Mouse (Mus musculus) embryonic facial prominence, embryonic 13.5 days (tissue): ENCODE measurements at regions not wholly inside any gene's neighbourhood (a gene's known extent, or its start where the extent isn't known, plus 50 kb on each side); places are given as distances from the start of the nearest gene placed in this dataset.
A peak's percentile ranks its signal among the peaks of the same experiment; 100 is the strongest.

Experiments used
- ATAC-seq: fragments of 200-750 bp; cut with Nextera tagmentation; 2 replicates; pipeline ENCODE4 v1.8.0; 2017; ENCODE audit warnings: low read depth; ENCODE audit not compliant: insufficient number of reproducible peaks, insufficient read depth, low FRiP score, low TSS enrichment
- H3K27ac ChIP-seq: fragments of 300-500 bp; sonication (generic); 2 replicates; pipeline ENCODE4 v1.5.1; 2015; ENCODE audit warnings: moderate library complexity, mild to moderate bottlenecking, inconsistent platforms
- H3K27me3 ChIP-seq: fragments of 300-500 bp; sonication (generic); 2 replicates; pipeline ENCODE4 v1.6.1; 2015; ENCODE audit warnings: mild to moderate bottlenecking, inconsistent platforms
- H3K36me3 ChIP-seq: fragments of 300-500 bp; sonication (generic); 2 replicates; pipeline ENCODE4 v1.6.1; 2015; ENCODE audit warnings: mild to moderate bottlenecking, inconsistent platforms
- H3K4me1 ChIP-seq: fragments of 300-500 bp; sonication (generic); 2 replicates; pipeline ENCODE4 v1.6.1; 2015; ENCODE audit warnings: inconsistent platforms
- H3K4me2 ChIP-seq: fragments of 300-500 bp; sonication (generic); 2 replicates; pipeline ENCODE4 v1.6.1; 2015; ENCODE audit warnings: moderate library complexity, mild to moderate bottlenecking, inconsistent platforms
- H3K4me3 ChIP-seq: fragments of 300-500 bp; sonication (generic); 2 replicates; pipeline ENCODE4 v1.5.1; 2015; ENCODE audit warnings: mild to moderate bottlenecking, inconsistent platforms
- H3K9ac ChIP-seq: fragments of 300-500 bp; sonication (generic); 2 replicates; pipeline ENCODE4 v1.6.1; 2015; ENCODE audit warnings: mild to moderate bottlenecking, inconsistent platforms
- H3K9me3 ChIP-seq: fragments of 300-500 bp; sonication (generic); 2 replicates; pipeline ENCODE4 v1.6.1; 2016; ENCODE audit warnings: inconsistent platforms
- WGBS: fragments of 180-500 bp; shearing (Covaris S2); methylation state at CpG from one replicate; pipeline ENCODE4 v1.1.7; 2015; ENCODE audit warnings: mixed read lengths; 5-methylcytosine and 5-hydroxymethylcytosine counted together

- Histone ChIP-seq H3K4me3 (no peak overlapping the region), H3K4me2 (no peak overlapping the region), H3K4me1 (peaks cover 23% of the 10 kb centered on the region), H3K9me3 (no peaks in the 10 kb centered on the region), H3K9ac (no peak overlapping the region), H3K36me3 (no peaks in the 10 kb centered on the region), H3K27me3 (no peaks in the 10 kb centered on the region), H3K27ac (no peak overlapping the region)
- ATAC-seq = no peak
- 60% methylated on average over 10 of the region's 10 CpGs for WGBS
These were observed 610.4 kb upstream of the Fam92a start for GRCm38 (mm10) chr4:12781969-12782904.

GRCm38 (mm10) chr4:12780254-12780653 is 608.4 kb upstream of the Fam92a start:
- no peaks in the 10 kb centered on the region for H3K36me3 ChIP-seq
- no peaks in the 10 kb centered on the region for H3K27me3 ChIP-seq
- no peak for ATAC-seq
- H3K4me1 ChIP-seq = peaks cover 18% of the 10 kb centered on the region
- no peak overlapping the region for H3K4me2 ChIP-seq
- H3K9me3 ChIP-seq = no peaks in the 10 kb centered on the region
- H3K9ac ChIP-seq = no peak overlapping the region
- 80% methylated on average over 2 of the region's 2 CpGs for WGBS
- H3K27ac ChIP-seq = no peak overlapping the region
- H3K4me3 ChIP-seq = no peak overlapping the region

GRCm38 (mm10) chr4:12779211-12779610 is 607.4 kb upstream of the Fam92a start:
- Histone ChIP-seq H3K9me3 (no peaks in the 10 kb centered on the region), H3K27ac (no peak overlapping the region), H3K27me3 (no peaks in the 10 kb centered on the region), H3K4me1 (peaks cover 24% of the 10 kb centered on the region), H3K4me3 (no peak overlapping the region), H3K36me3 (no peaks in the 10 kb centered on the region), H3K4me2 (no peak overlapping the region), H3K9ac (no peak overlapping the region)
- 69% methylated on average over 1 of the region's 1 CpGs for WGBS
- ATAC-seq = no peak

- no peak overlapping the region for H3K4me3 ChIP-seq
- ATAC-seq = no peak
- 61% methylated on average over 2 of the region's 2 CpGs for WGBS
- no peaks in the 10 kb centered on the region for H3K36me3 ChIP-seq
- H3K27me3 ChIP-seq = no peaks in the 10 kb centered on the region
- no peak overlapping the region for H3K4me2 ChIP-seq
- peaks cover 31% of the 10 kb centered on the region for H3K4me1 ChIP-seq
- no peak overlapping the region for H3K9ac ChIP-seq
- no peaks in the 10 kb centered on the region for H3K9me3 ChIP-seq
- H3K27ac ChIP-seq = no peak overlapping the region
These were observed 606.3 kb upstream of the Fam92a start for GRCm38 (mm10) chr4:12778163-12778562.

- H3K4me2 ChIP-seq = no peak overlapping the region
- H3K4me1 ChIP-seq = peaks cover 21% of the 10 kb centered on the region
- H3K4me3 ChIP-seq = no peak overlapping the region
- no peaks in the 10 kb centered on the region for H3K27me3 ChIP-seq
- 45% methylated on average over 2 of the region's 2 CpGs for WGBS
- H3K9me3 ChIP-seq = no peaks in the 10 kb centered on the region
- no peak for ATAC-seq
- H3K36me3 ChIP-seq = no peaks in the 10 kb centered on the region
- H3K27ac ChIP-seq = no peak overlapping the region
- no peak overlapping the region for H3K9ac ChIP-seq
These were observed 604.4 kb upstream of the Fam92a start for GRCm38 (mm10) chr4:12776217-12776578.

- Histone ChIP-seq H3K27me3 (no peaks in the 10 kb centered on the region), H3K4me3 (no peak overlapping the region), H3K36me3 (no peaks in the 10 kb centered on the region), H3K9ac (no peak overlapping the region), H3K4me1 (peaks cover 21% of the 10 kb centered on the region), H3K4me2 (no peak overlapping the region), H3K27ac (no peak overlapping the region), H3K9me3 (no peaks in the 10 kb centered on the region)
- 35% methylated on average over 3 of the region's 3 CpGs for WGBS
- ATAC-seq = no peak
These were observed 603.9 kb upstream of the Fam92a start for GRCm38 (mm10) chr4:12775524-12776216.

- Histone ChIP-seq H3K4me3 (no peak overlapping the region), H3K4me2 (0 out of 2 replicates have a peak overlapping the region, but pooled peaks have one; percentile 9), H3K27me3 (no peaks in the 10 kb centered on the region), H3K27ac (no peak overlapping the region), H3K4me1 (peaks cover 26% of the 10 kb centered on the region), H3K9ac (no peak overlapping the region), H3K9me3 (no peaks in the 10 kb centered on the region), H3K36me3 (no peaks in the 10 kb centered on the region)
- no peak for ATAC-seq
- WGBS = 45% methylated on average over 4 of the region's 4 CpGs
These were observed 603.3 kb upstream of the Fam92a start for GRCm38 (mm10) chr4:12775090-12775489.

- Histone ChIP-seq H3K4me3 (no peak overlapping the region), H3K4me2 (0 out of 2 replicates have a peak overlapping the region, but pooled peaks have one; percentile 9), H3K27ac (no peak overlapping the region), H3K9ac (no peak overlapping the region), H3K27me3 (no peaks in the 10 kb centered on the region), H3K4me1 (peaks cover 26% of the 10 kb centered on the region), H3K9me3 (no peaks in the 10 kb centered on the region), H3K36me3 (no peaks in the 10 kb centered on the region)
- no peak for ATAC-seq
- WGBS = 19% methylated on average over 5 of the region's 5 CpGs
These were observed 602.9 kb upstream of the Fam92a start for GRCm38 (mm10) chr4:12774671-12775070.

- no peak for ATAC-seq
- H3K4me1 ChIP-seq = peaks cover 26% of the 10 kb centered on the region
- no peak overlapping the region for H3K9ac ChIP-seq
- WGBS = 53% methylated on average over 7 of the region's 7 CpGs
- H3K9me3 ChIP-seq = no peaks in the 10 kb centered on the region
- no peak overlapping the region for H3K4me3 ChIP-seq
- no peak overlapping the region for H3K27ac ChIP-seq
- H3K27me3 ChIP-seq = no peaks in the 10 kb centered on the region
- no peak overlapping the region for H3K4me2 ChIP-seq
- no peaks in the 10 kb centered on the region for H3K36me3 ChIP-seq
These were observed 601.4 kb upstream of the Fam92a start for GRCm38 (mm10) chr4:12773201-12773600.

GRCm38 (mm10) chr4:12770131-12770780 is 598.4 kb upstream of the Fam92a start:
- no peak overlapping the region for H3K4me2 ChIP-seq
- H3K36me3 ChIP-seq = no peaks in the 10 kb centered on the region
- no peak overlapping the region for H3K27ac ChIP-seq
- no peak for ATAC-seq
- no peaks in the 10 kb centered on the region for H3K9me3 ChIP-seq
- no peaks in the 10 kb centered on the region for H3K27me3 ChIP-seq
- H3K4me1 ChIP-seq = peaks cover 21% of the 10 kb centered on the region
- 25% methylated on average over 5 of the region's 5 CpGs for WGBS
- no peak overlapping the region for H3K4me3 ChIP-seq
- H3K9ac ChIP-seq = no peak overlapping the region

- Histone ChIP-seq H3K4me3 (no peak overlapping the region), H3K27ac (no peak overlapping the region), H3K9me3 (no peaks in the 10 kb centered on the region), H3K27me3 (no peaks in the 10 kb centered on the region), H3K36me3 (no peaks in the 10 kb centered on the region), H3K9ac (no peak overlapping the region), H3K4me1 (peaks cover 11% of the 10 kb centered on the region), H3K4me2 (no peak overlapping the region)
- no peak for ATAC-seq
These were observed 597.3 kb upstream of the Fam92a start for GRCm38 (mm10) chr4:12769092-12769491.
